7 mouse cellular contexts compared by ENCODE assay signal in the genomic region with DNA sequence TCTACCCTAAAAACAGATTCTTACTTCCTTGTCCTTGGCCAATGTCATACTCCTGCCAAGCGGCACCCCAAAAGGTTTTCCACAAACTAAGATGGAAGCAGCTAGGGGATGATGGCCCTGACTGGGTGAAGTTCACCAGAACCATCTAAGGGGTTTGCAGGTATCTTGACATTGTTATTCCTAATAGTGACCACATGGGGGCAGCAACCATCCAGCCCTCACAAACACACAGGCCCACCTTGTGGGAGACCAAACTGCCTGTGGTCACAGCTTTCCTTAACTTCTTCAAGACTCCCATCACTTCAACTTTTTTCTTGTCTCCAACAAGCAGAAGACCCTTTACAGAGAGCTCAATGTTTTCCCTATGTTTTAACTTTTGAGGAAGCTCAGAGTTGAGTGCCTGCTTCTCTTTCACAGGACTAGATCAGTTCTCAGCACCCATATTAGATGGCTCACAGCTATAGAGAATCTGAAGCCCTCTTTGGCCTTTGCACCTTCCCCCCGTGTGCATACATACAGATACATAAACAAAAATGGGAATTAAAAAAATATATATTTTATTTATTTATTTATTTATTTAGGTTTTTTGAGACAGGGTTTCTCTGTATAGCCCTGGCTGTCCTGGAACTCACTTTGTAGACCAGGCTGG. TPM values are rescaled to one million over a fixed set of nuclear protein-coding genes. Genes with fewer than 3 reads are reported as not detected.
DNase-seq lines count a peak whose midpoint lies in the region; ATAC-seq lines count a peak whose summit lies in the region.

No protein-coding gene starts in this region.

- peak; percentile 49; the same call in 1 of the 2 replicates for ATAC-seq in heart, embryonic 16.5 days (replicated peaks; ENCODE audit: extremely low read depth, insufficient read depth, low FRiP score)

- no peaks in the 10 kb centered on the region for H3K27me3 ChIP-seq in heart, embryonic 16.5 days (ENCODE audit: control insufficient read depth, insufficient read depth, low read length)
- no peaks in the 10 kb centered on the region for H3K27me3 ChIP-seq in midbrain, embryonic 10.5 days (ENCODE audit: low read depth, poor library complexity, severe bottlenecking)

- no peak overlapping the region for H3K27ac ChIP-seq in heart, embryonic 16.5 days (ENCODE audit: low read length)
- H3K27ac ChIP-seq in midbrain, embryonic 10.5 days (replicated peaks): no peak overlapping the region

- H3K4me1 ChIP-seq in heart, embryonic 16.5 days (ENCODE audit: control insufficient read depth, insufficient read depth, low read length): no peaks in the 10 kb centered on the region
- H3K4me1 ChIP-seq in midbrain, embryonic 10.5 days: no peaks in the 10 kb centered on the region

- no peaks in the 10 kb centered on the region for H3K36me3 ChIP-seq in heart, embryonic 16.5 days (ENCODE audit: control insufficient read depth, insufficient read depth)
- H3K36me3 ChIP-seq in midbrain, embryonic 10.5 days: peaks cover 2% of the 10 kb centered on the region

- H3K9me3 ChIP-seq in heart, embryonic 16.5 days (replicated peaks; ENCODE audit: control insufficient read depth, low read length): 0 out of 2 replicates have a peak, but pooled peaks cover 2% of the 10 kb centered on the region
- peaks cover 3% of the 10 kb centered on the region; the same call in 1 of the 2 replicates for H3K9me3 ChIP-seq in midbrain, embryonic 10.5 days (replicated peaks)

- DNase-seq in B cell, adult 2 months: peak; percentile 74
- DNase-seq in CD8-positive naive resting alpha-beta T cell, adult 2 months (ENCODE audit: low read depth in 2 of 2, low spot score in 2 of 2): peak; percentile 33 to 51
- peak; percentile 65 to 70 for DNase-seq in cerebellum, postnatal 10 days
- peak; percentile 53 to 57 for DNase-seq in kidney, postnatal 25 days
- DNase-seq in midbrain, embryonic 10.5 days (ENCODE audit: low spot score): peak; percentile 45
- peak; percentile 67 for DNase-seq in thymus, postnatal 14 days

- H3K4me3 ChIP-seq in heart, embryonic 16.5 days (ENCODE audit: low read length): no peak overlapping the region
- H3K4me3 ChIP-seq in midbrain, embryonic 10.5 days: no peak overlapping the region

- H3K9ac ChIP-seq in heart, embryonic 16.5 days (ENCODE audit: low read length): no peak overlapping the region

- no peak overlapping the region for H3K4me2 ChIP-seq in heart, embryonic 16.5 days (ENCODE audit: low read depth, low read length)

- 36% methylated on average over 2 of the region's 2 CpGs for WGBS in heart, embryonic 16.5 days
- 52% methylated on average over 2 of the region's 2 CpGs for WGBS in midbrain, embryonic 10.5 days

RNA-seq across cellular contexts. Expression of a gene that starts 21.6 kb away (rescaled TPM):
- 25.3 and 28.7 TPM in 2 replicates for polyA plus RNA-seq in heart, embryonic 16.5 days (2015; fragmentation: Nextera tagmentation; extraction: Ambion mirVana)
- polyA plus RNA-seq in midbrain, embryonic 10.5 days (2016; fragmentation: Nextera tagmentation; extraction: Ambion mirVana): 58.8 and 63.3 TPM in 2 replicates

RNA-seq across cellular contexts. Expression of a gene that starts 21.6 kb away (rescaled TPM):
- 70.1 and 77.3 TPM in 2 replicates for polyA plus RNA-seq in heart, embryonic 16.5 days (2015; fragmentation: Nextera tagmentation; extraction: Ambion mirVana)
- polyA plus RNA-seq in midbrain, embryonic 10.5 days (2016; fragmentation: Nextera tagmentation; extraction: Ambion mirVana): 72.2 and 92.6 TPM in 2 replicates

RNA-seq across cellular contexts. Expression of a gene that starts 27.9 kb away (rescaled TPM):
- 41.1 and 45.5 TPM in 2 replicates for polyA plus RNA-seq in heart, embryonic 16.5 days (2015; fragmentation: Nextera tagmentation; extraction: Ambion mirVana)
- 124 and 178 TPM in 2 replicates for polyA plus RNA-seq in midbrain, embryonic 10.5 days (2016; fragmentation: Nextera tagmentation; extraction: Ambion mirVana)

RNA-seq across cellular contexts. Expression of a gene that starts 31.7 kb away (rescaled TPM):
- polyA plus RNA-seq in heart, embryonic 16.5 days (2015; fragmentation: Nextera tagmentation; extraction: Ambion mirVana): 63.2 and 66.5 TPM in 2 replicates
- 117 and 121 TPM in 2 replicates for polyA plus RNA-seq in midbrain, embryonic 10.5 days (2016; fragmentation: Nextera tagmentation; extraction: Ambion mirVana)

RNA-seq across cellular contexts. Expression of a gene that starts 40.6 kb away (rescaled TPM):
- polyA plus RNA-seq in heart, embryonic 16.5 days (2015; fragmentation: Nextera tagmentation; extraction: Ambion mirVana): 33.7 and 34.6 TPM in 2 replicates
- 29.0 and 29.6 TPM in 2 replicates for polyA plus RNA-seq in midbrain, embryonic 10.5 days (2016; fragmentation: Nextera tagmentation; extraction: Ambion mirVana)
